Mouse (Mus musculus): ENCODE measurements around the gene Rbfox3.

- TF ChIP-seq POLR2A (IDR thresholded peaks at IDR 0.05; ENCODE audit: borderline replicate concordance, low read depth, low read length) (no peak), CTCF (IDR thresholded peaks at IDR 0.05; ENCODE audit: low read depth, low read length) (no peak)
Measured at GRCm38 (mm10) chr11:118467441-118468035, 443.9 kb downstream of the Rbfox3 start.

All from bone marrow macrophage, adult 2 months (primary cell).